In genomic region chr6:34203503-34203902, GRCm38 (mm10) we compare ENCODE assay signal across 18 mouse cellular contexts. TPM values are rescaled to one million over a fixed set of nuclear protein-coding genes. Genes with fewer than 3 reads are reported as not detected.
DNase-seq lines count a peak whose midpoint lies in the region; ATAC-seq and TF ChIP-seq lines count a peak whose summit lies in the region.
"Had no signal": no experiment of that assay in that cellular context is flagged by ENCODE, and none has a peak within 500 bp of the region (broad histone marks: within the 10 kb centered on the region; RNA-seq: fewer than 3 reads in every experiment).

No protein-coding gene starts in this region.

- H3K27ac ChIP-seq in hindbrain, embryonic 14.5 days = peak overlapping the region; percentile 16; the same call in 1 of the 2 replicates
- H3K27ac ChIP-seq in hindbrain, embryonic 11.5 days (ENCODE audit: low read depth, low read length) = no peak overlapping the region
- no peak overlapping the region for H3K27ac ChIP-seq in midbrain, postnatal 0 days (ENCODE audit: low read depth, low read length)
- H3K27ac ChIP-seq in midbrain, embryonic 13.5 days = no peak overlapping the region
- H3K27ac ChIP-seq in hindbrain, embryonic 16.5 days (ENCODE audit: low read depth, low read length) = no peak overlapping the region
- H3K27ac ChIP-seq: embryonic facial prominence, embryonic 12.5 days; gastrocnemius, adult 2 months; intestine, embryonic 15.5 days had no signal

- no peaks in the 10 kb centered on the region for H3K4me1 ChIP-seq in hindbrain, embryonic 14.5 days (replicated peaks; ENCODE audit: control insufficient read depth, insufficient read depth, low read length)
- H3K4me1 ChIP-seq in hindbrain, embryonic 11.5 days (replicated peaks; ENCODE audit: control insufficient read depth, insufficient read depth, low read length) = no peaks in the 10 kb centered on the region
- H3K4me1 ChIP-seq in midbrain, postnatal 0 days (ENCODE audit: insufficient read depth, low read length) = no peaks in the 10 kb centered on the region
- H3K4me1 ChIP-seq in midbrain, embryonic 13.5 days (replicated peaks) = peaks cover 4% of the 10 kb centered on the region; the same call in 1 of the 2 replicates
- H3K4me1 ChIP-seq in hindbrain, embryonic 16.5 days (ENCODE audit: control insufficient read depth, insufficient read depth, low read depth, low read length) = no peaks in the 10 kb centered on the region
- H3K4me1 ChIP-seq: embryonic facial prominence, embryonic 12.5 days; intestine, embryonic 15.5 days had no signal

- DNase-seq in hindbrain, embryonic 14.5 days (ENCODE audit: low spot score) = peak; percentile 36
- no peak for DNase-seq in hindbrain, embryonic 11.5 days (ENCODE audit: low spot score)
- DNase-seq in midbrain, postnatal 0 days (ENCODE audit: low spot score) = peak; percentile 52
- no peak for DNase-seq in urinary bladder, postnatal 4 days (ENCODE audit: low spot score in 2 of 2)
- DNase-seq in right cerebral cortex, postnatal 14 days = no peak
- DNase-seq: adrenal gland, adult 8-10 months; adrenal gland, postnatal 36 days; cerebellum, adult 11-12 months; cerebellum, adult 9-10 months; cerebellum, postnatal 25 days; gastrocnemius, adult 2 months; gastrocnemius, postnatal 25 days had no signal

- WGBS in hindbrain, embryonic 14.5 days = 66% methylated on average over 7 of the region's 7 CpGs
- WGBS in hindbrain, embryonic 11.5 days = 84% methylated on average over 7 of the region's 7 CpGs
- 41% methylated on average over 7 of the region's 7 CpGs for WGBS in midbrain, postnatal 0 days
- WGBS in midbrain, embryonic 13.5 days = 56% methylated on average over 7 of the region's 7 CpGs
- 53% methylated on average over 7 of the region's 7 CpGs for WGBS in hindbrain, embryonic 16.5 days

- no peak overlapping the region for H3K9ac ChIP-seq in hindbrain, embryonic 14.5 days
- H3K9ac ChIP-seq in hindbrain, embryonic 11.5 days (ENCODE audit: low read depth, low read length) = no peak overlapping the region
- no peak overlapping the region for H3K9ac ChIP-seq in midbrain, postnatal 0 days (replicated peaks; ENCODE audit: low read length, poor library complexity, severe bottlenecking)
- H3K9ac ChIP-seq in midbrain, embryonic 13.5 days (replicated peaks) = no peak overlapping the region
- H3K9ac ChIP-seq in hindbrain, embryonic 16.5 days (ENCODE audit: low read depth, low read length) = no peak overlapping the region
- H3K9ac ChIP-seq: embryonic facial prominence, embryonic 12.5 days; heart, embryonic 12.5 days; intestine, embryonic 15.5 days had no signal

- H3K4me2 ChIP-seq in hindbrain, embryonic 14.5 days (replicated peaks) = no peak overlapping the region
- no peak overlapping the region for H3K4me2 ChIP-seq in hindbrain, embryonic 11.5 days (replicated peaks; ENCODE audit: low read depth, low read length)
- H3K4me2 ChIP-seq in midbrain, postnatal 0 days (ENCODE audit: low read depth, low read length, poor library complexity, severe bottlenecking) = no peak overlapping the region
- no peak overlapping the region for H3K4me2 ChIP-seq in midbrain, embryonic 13.5 days (replicated peaks)
- no peak overlapping the region for H3K4me2 ChIP-seq in hindbrain, embryonic 16.5 days (ENCODE audit: low read length)
- H3K4me2 ChIP-seq: embryonic facial prominence, embryonic 12.5 days; heart, embryonic 12.5 days; intestine, embryonic 15.5 days had no signal

- H3K27me3 ChIP-seq in hindbrain, embryonic 14.5 days (ENCODE audit: control insufficient read depth, insufficient read depth, low read length) = no peaks in the 10 kb centered on the region
- H3K27me3 ChIP-seq in hindbrain, embryonic 11.5 days (ENCODE audit: control insufficient read depth, insufficient read depth, low read length) = no peaks in the 10 kb centered on the region
- no peaks in the 10 kb centered on the region for H3K27me3 ChIP-seq in midbrain, postnatal 0 days (ENCODE audit: insufficient read depth, low read length)
- H3K27me3 ChIP-seq in midbrain, embryonic 13.5 days = no peaks in the 10 kb centered on the region
- H3K27me3 ChIP-seq in hindbrain, embryonic 16.5 days (replicated peaks; ENCODE audit: control insufficient read depth, insufficient read depth, low read length) = no peaks in the 10 kb centered on the region
- H3K27me3 ChIP-seq: embryonic facial prominence, embryonic 12.5 days; heart, embryonic 12.5 days; intestine, embryonic 15.5 days had no signal

- no peak overlapping the region for H3K4me3 ChIP-seq in hindbrain, embryonic 14.5 days (replicated peaks; ENCODE audit: low read length)
- no peak overlapping the region for H3K4me3 ChIP-seq in hindbrain, embryonic 11.5 days (ENCODE audit: low read depth, low read length)
- no peak overlapping the region for H3K4me3 ChIP-seq in midbrain, postnatal 0 days (ENCODE audit: low read depth, low read length)
- H3K4me3 ChIP-seq in midbrain, embryonic 13.5 days (replicated peaks) = no peak overlapping the region
- H3K4me3 ChIP-seq in hindbrain, embryonic 16.5 days (ENCODE audit: low read length) = no peak overlapping the region
- H3K4me3 ChIP-seq: embryonic facial prominence, embryonic 12.5 days; gastrocnemius, adult 2 months; heart, embryonic 12.5 days; intestine, embryonic 15.5 days had no signal

- TF ChIP-seq CTCF in midbrain, postnatal 0 days (IDR thresholded peaks at IDR 0.05) = no peak

- ATAC-seq in hindbrain, embryonic 14.5 days (ENCODE audit: low FRiP score) = no peak
- no peak for ATAC-seq in hindbrain, embryonic 11.5 days (ENCODE audit: low FRiP score)
- no peak for ATAC-seq in midbrain, postnatal 0 days (ENCODE audit: low FRiP score)
- ATAC-seq in midbrain, embryonic 13.5 days = no peak
- ATAC-seq in hindbrain, embryonic 16.5 days = peak; percentile 74
- ATAC-seq: intestine, embryonic 15.5 days had no signal

- no peaks in the 10 kb centered on the region for H3K9me3 ChIP-seq in hindbrain, embryonic 14.5 days (ENCODE audit: control insufficient read depth, low read length)
- no peaks in the 10 kb centered on the region for H3K9me3 ChIP-seq in hindbrain, embryonic 11.5 days (ENCODE audit: control insufficient read depth, low read length)
- H3K9me3 ChIP-seq in midbrain, postnatal 0 days (ENCODE audit: low read length) = no peaks in the 10 kb centered on the region
- 0 out of 2 replicates have a peak, but pooled peaks cover 5% of the 10 kb centered on the region for H3K9me3 ChIP-seq in midbrain, embryonic 13.5 days
- no peaks in the 10 kb centered on the region for H3K9me3 ChIP-seq in hindbrain, embryonic 16.5 days (ENCODE audit: control insufficient read depth, low read length)
- H3K9me3 ChIP-seq: embryonic facial prominence, embryonic 12.5 days; G1E; heart, embryonic 12.5 days; intestine, embryonic 15.5 days had no signal

- H3K36me3 ChIP-seq in hindbrain, embryonic 14.5 days (replicated peaks; ENCODE audit: control insufficient read depth, insufficient read depth) = no peaks in the 10 kb centered on the region
- no peaks in the 10 kb centered on the region for H3K36me3 ChIP-seq in hindbrain, embryonic 11.5 days (ENCODE audit: control insufficient read depth, insufficient read depth, low read length)
- no peaks in the 10 kb centered on the region for H3K36me3 ChIP-seq in midbrain, postnatal 0 days (ENCODE audit: insufficient read depth, low read length)
- H3K36me3 ChIP-seq in midbrain, embryonic 13.5 days = no peaks in the 10 kb centered on the region
- no peaks in the 10 kb centered on the region for H3K36me3 ChIP-seq in hindbrain, embryonic 16.5 days (ENCODE audit: control insufficient read depth, insufficient read depth, low read length)
- H3K36me3 ChIP-seq: embryonic facial prominence, embryonic 12.5 days; G1E; heart, embryonic 12.5 days; intestine, embryonic 15.5 days had no signal

RNA-seq across cellular contexts. Expression of gene Slc35b4, which starts 26.6 kb away (rescaled TPM):
- polyA plus RNA-seq in hindbrain, embryonic 14.5 days (2014; fragmentation: Nextera tagmentation; extraction: Ambion mirVana) = 46.5 and 51.0 TPM in 2 replicates
- 46.7 and 48.3 TPM in 2 replicates for polyA plus RNA-seq in hindbrain, embryonic 11.5 days (2014; fragmentation: Nextera tagmentation; extraction: Ambion mirVana)
- 24.5 and 30.8 TPM in 2 replicates for total RNA-seq in midbrain, postnatal 0 days (2014; rRNA removed)
- polyA plus RNA-seq in midbrain, postnatal 0 days (2015; fragmentation: Nextera tagmentation; extraction: Ambion mirVana) = 30.6 and 36.5 TPM in 2 replicates
- 39.3 and 42.3 TPM in 2 replicates for polyA plus RNA-seq in midbrain, embryonic 13.5 days (2015; fragmentation: Nextera tagmentation; extraction: Ambion mirVana)
- 42.7 and 45.3 TPM in 2 replicates for polyA plus RNA-seq in hindbrain, embryonic 16.5 days (2015; fragmentation: Nextera tagmentation; extraction: Ambion mirVana)

Comparison
In these comparisons a context has a peak if more than half of its experiments do, and no peak if none do; other contexts are left out.
1. DNase-seq: peak in hindbrain, embryonic 14.5 days (single experiment) and midbrain, postnatal 0 days (single experiment); none in hindbrain, embryonic 11.5 days (single experiment), urinary bladder, postnatal 4 days (0 of 2) and right cerebral cortex, postnatal 14 days (single experiment).